Mouse (Mus musculus): ENCODE measurements around the gene Ttll8. TPM values are rescaled to one million over a fixed set of nuclear protein-coding genes. Genes with fewer than 3 reads are reported as not detected.

Gene Ttll8
- polyA plus RNA-seq, 1 experiment from 2014 or later: 0.17 TPM

DNA sequence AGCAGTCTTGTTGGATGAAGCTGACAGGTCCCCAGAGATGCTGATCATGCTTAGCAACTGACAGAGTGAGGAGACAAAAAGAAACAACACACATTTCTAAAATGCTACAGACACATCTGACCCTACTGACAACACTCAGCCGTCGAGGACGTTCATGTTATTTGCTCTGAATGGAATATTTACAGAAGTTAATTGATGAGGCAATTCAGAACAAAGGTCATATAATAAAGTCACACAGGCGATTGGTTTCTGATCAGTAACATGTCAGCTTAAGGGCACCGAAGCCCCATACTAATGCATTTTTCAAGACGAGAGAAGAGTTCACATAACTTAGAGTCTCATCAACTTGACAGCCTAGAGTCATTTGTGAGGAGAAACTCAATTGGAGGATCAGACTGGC is 58.3 kb downstream of the Ttll8 start:
- WGBS: 78% methylated on average over 6 of the region's 6 CpGs

GRCm38 (mm10) chr15:88895119-88895518 is 59.1 kb downstream of the Ttll8 start:
- WGBS: 62% methylated on average over 7 of the region's 7 CpGs
- Histone ChIP-seq H3K4me1 (ENCODE audit: control insufficient read depth, insufficient read depth, low read length) (peaks cover 3% of the 10 kb centered on the region), H3K4me2 (ENCODE audit: low read depth, low read length) (no peak overlapping the region), H3K27me3 (replicated peaks; ENCODE audit: control insufficient read depth, insufficient read depth, low read length) (no peaks in the 10 kb centered on the region), H3K9ac (ENCODE audit: low read depth, low read length) (no peak overlapping the region), H3K4me3 (ENCODE audit: low read depth, low read length) (no peak overlapping the region), H3K9me3 (ENCODE audit: control insufficient read depth, low read length) (no peaks in the 10 kb centered on the region), H3K36me3 (ENCODE audit: control insufficient read depth, insufficient read depth, low read length) (no peaks in the 10 kb centered on the region), H3K27ac (replicated peaks; ENCODE audit: low read depth, low read length) (no peak overlapping the region)
- no peak for ATAC-seq (ENCODE audit: low read depth)
- no peak for DNase-seq (ENCODE audit: low spot score)

More for the DNA sequence above, 58.3 kb downstream of the Ttll8 start:
- H3K36me3 ChIP-seq (ENCODE audit: control insufficient read depth, insufficient read depth, low read length): no peaks in the 10 kb centered on the region
- H3K4me1 ChIP-seq (ENCODE audit: control insufficient read depth, insufficient read depth, low read length): no peaks in the 10 kb centered on the region; the same call in 1 of the 2 replicates
- H3K4me3 ChIP-seq (ENCODE audit: low read depth, low read length): no peak overlapping the region
- H3K9ac ChIP-seq (ENCODE audit: low read depth, low read length): no peak overlapping the region
- no peak overlapping the region for H3K4me2 ChIP-seq (ENCODE audit: low read depth, low read length)
- DNase-seq (ENCODE audit: low spot score) (no peak), ATAC-seq (ENCODE audit: low read depth) (no peak)
- no peak overlapping the region for H3K27ac ChIP-seq (replicated peaks; ENCODE audit: low read depth, low read length)
- no peaks in the 10 kb centered on the region for H3K27me3 ChIP-seq (replicated peaks; ENCODE audit: control insufficient read depth, insufficient read depth, low read length)
- H3K9me3 ChIP-seq (ENCODE audit: control insufficient read depth, low read length): no peaks in the 10 kb centered on the region

DNA sequence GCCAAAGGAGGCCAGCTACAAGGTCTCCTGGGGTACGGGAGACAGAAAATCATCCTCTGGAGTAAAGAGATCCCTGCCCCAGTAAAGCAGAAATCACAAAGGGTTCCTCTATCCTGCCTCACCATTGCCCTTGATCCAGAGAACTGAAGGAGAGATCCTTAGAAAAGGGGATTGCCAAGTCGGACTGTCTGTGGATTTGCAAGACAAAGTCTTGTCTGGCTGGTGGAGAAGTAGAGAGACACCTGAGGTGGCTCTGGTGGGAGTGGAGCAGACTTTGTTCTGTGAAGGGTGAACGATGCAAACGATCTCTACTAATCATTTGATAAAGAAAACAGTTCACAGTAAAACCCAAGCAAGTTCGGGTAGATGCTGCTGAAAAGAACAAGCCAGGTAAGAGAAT is 61.3 kb downstream of the Ttll8 start:
- H3K36me3 ChIP-seq (ENCODE audit: control insufficient read depth, insufficient read depth, low read length): no peaks in the 10 kb centered on the region
- 81% methylated on average over 5 of the region's 5 CpGs for WGBS
- H3K9me3 ChIP-seq (ENCODE audit: control insufficient read depth, low read length): no peaks in the 10 kb centered on the region
- DNase-seq (ENCODE audit: low spot score): no peak
- peaks cover 3% of the 10 kb centered on the region for H3K4me1 ChIP-seq (ENCODE audit: control insufficient read depth, insufficient read depth, low read length)
- no peak overlapping the region for H3K9ac ChIP-seq (ENCODE audit: low read depth, low read length)
- H3K4me2 ChIP-seq (ENCODE audit: low read depth, low read length): no peak overlapping the region
- ATAC-seq (ENCODE audit: low read depth): no peak
- no peak overlapping the region for H3K4me3 ChIP-seq (ENCODE audit: low read depth, low read length)
- no peak overlapping the region for H3K27ac ChIP-seq (replicated peaks; ENCODE audit: low read depth, low read length)
- no peaks in the 10 kb centered on the region for H3K27me3 ChIP-seq (replicated peaks; ENCODE audit: control insufficient read depth, insufficient read depth, low read length)

- no peak for DNase-seq (ENCODE audit: low spot score)
- WGBS: 83% methylated on average over 1 of the region's 1 CpGs
These were observed 62.0 kb downstream of the Ttll8 start for GRCm38 (mm10) chr15:88892252-88892651.

DNA sequence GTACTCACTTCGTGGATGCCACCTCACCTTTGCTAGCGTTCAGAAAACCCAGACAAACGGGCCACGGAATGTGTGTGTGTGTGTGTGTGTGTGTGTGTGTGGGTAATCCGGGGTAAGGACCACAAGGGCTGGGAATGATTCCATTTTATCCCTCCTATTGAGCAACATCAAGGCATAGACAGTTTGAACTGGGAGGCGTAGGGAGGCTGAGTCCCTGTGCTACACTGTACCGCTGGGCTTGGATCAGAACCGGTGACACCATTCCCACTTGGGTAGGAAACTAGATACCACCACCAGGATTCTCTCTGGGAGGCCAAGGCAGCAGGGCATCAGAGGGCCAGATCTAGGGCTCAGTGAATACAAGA is 62.6 kb downstream of the Ttll8 start:
- Histone ChIP-seq H3K9ac (ENCODE audit: low read depth, low read length) (no peak overlapping the region), H3K27ac (replicated peaks; ENCODE audit: low read depth, low read length) (no peak overlapping the region), H3K4me3 (ENCODE audit: low read depth, low read length) (no peak overlapping the region), H3K4me1 (ENCODE audit: control insufficient read depth, insufficient read depth, low read length) (peaks cover 3% of the 10 kb centered on the region), H3K4me2 (ENCODE audit: low read depth, low read length) (peak overlapping the region; percentile 94), H3K36me3 (ENCODE audit: control insufficient read depth, insufficient read depth, low read length) (no peaks in the 10 kb centered on the region), H3K9me3 (ENCODE audit: control insufficient read depth, low read length) (no peaks in the 10 kb centered on the region), H3K27me3 (replicated peaks; ENCODE audit: control insufficient read depth, insufficient read depth, low read length) (no peaks in the 10 kb centered on the region)
- 69% methylated on average over 8 of the region's 8 CpGs for WGBS
- DNase-seq (ENCODE audit: low spot score) (no peak), ATAC-seq (ENCODE audit: low read depth) (no peak)

More at GRCm38 (mm10) chr15:88892252-88892651, 62.0 kb downstream of the Ttll8 start:
- Histone ChIP-seq H3K4me1 (ENCODE audit: control insufficient read depth, insufficient read depth, low read length) (peaks cover 3% of the 10 kb centered on the region), H3K27me3 (replicated peaks; ENCODE audit: control insufficient read depth, insufficient read depth, low read length) (no peaks in the 10 kb centered on the region), H3K36me3 (ENCODE audit: control insufficient read depth, insufficient read depth, low read length) (no peaks in the 10 kb centered on the region), H3K4me2 (ENCODE audit: low read depth, low read length) (no peak overlapping the region), H3K27ac (replicated peaks; ENCODE audit: low read depth, low read length) (no peak overlapping the region), H3K9ac (ENCODE audit: low read depth, low read length) (no peak overlapping the region), H3K9me3 (ENCODE audit: control insufficient read depth, low read length) (no peaks in the 10 kb centered on the region), H3K4me3 (ENCODE audit: low read depth, low read length) (no peak overlapping the region)
- ATAC-seq (ENCODE audit: low read depth): no peak

DNA sequence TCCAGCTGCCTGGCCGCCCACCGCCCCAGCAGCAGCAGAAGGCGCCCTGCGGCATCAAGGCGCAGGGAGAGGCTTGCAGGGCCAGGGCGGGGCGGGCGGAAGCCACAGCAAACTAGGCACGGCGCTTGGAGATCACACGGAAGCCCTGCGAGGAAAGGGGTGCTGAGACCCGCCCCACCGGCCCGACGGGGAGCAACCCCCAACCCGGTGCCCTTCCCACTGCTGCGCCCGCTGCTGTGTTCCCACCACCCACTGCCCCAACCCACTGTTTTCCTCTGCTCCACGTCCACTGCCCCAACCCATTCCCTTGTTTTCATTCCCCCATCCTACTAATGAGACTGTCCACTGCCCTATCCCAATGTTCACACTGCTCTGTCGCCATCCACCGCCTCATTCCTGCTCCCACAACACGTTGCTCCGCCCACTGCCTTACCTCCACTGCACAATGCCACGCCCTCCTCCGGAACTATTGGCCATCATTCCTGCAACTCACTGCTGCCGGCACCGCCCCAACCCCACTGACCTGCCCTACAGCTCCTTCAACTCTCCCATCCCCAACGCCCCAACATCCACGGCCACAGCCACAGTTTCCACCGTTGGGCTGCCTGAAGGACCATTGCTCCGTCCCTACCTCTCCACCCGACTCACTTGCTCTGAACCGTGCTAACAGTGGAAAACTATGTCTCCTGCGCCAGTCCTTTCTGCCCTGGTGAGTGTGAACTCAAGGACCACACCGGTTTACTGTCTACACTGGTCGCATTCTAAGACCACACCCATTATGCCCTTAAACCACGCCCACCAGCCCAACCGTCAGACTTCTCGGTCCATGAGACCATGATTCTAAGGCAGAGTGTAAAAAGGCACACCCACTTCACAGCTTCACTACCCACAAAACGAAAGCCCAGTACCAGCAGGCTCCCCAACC is 63.2 kb downstream of the Ttll8 start:
- DNase-seq (ENCODE audit: low spot score) (peak; percentile 92), ATAC-seq (ENCODE audit: low read depth) (peak; percentile 92)
- WGBS: 1% methylated on average over 40 of the region's 41 CpGs
- no peaks in the 10 kb centered on the region for H3K27me3 ChIP-seq (replicated peaks; ENCODE audit: control insufficient read depth, insufficient read depth, low read length)
- H3K9ac ChIP-seq (ENCODE audit: low read depth, low read length): peak overlapping the region; percentile 58
- H3K36me3 ChIP-seq (ENCODE audit: control insufficient read depth, insufficient read depth, low read length): no peaks in the 10 kb centered on the region
- no peak overlapping the region for H3K27ac ChIP-seq (replicated peaks; ENCODE audit: low read depth, low read length)
- peaks cover 3% of the 10 kb centered on the region for H3K4me1 ChIP-seq (ENCODE audit: control insufficient read depth, insufficient read depth, low read length)
- H3K4me3 ChIP-seq (ENCODE audit: low read depth, low read length): peak overlapping the region; percentile 47
- H3K9me3 ChIP-seq (ENCODE audit: control insufficient read depth, low read length): no peaks in the 10 kb centered on the region
- peak overlapping the region; percentile 94 for H3K4me2 ChIP-seq (ENCODE audit: low read depth, low read length)

DNA sequence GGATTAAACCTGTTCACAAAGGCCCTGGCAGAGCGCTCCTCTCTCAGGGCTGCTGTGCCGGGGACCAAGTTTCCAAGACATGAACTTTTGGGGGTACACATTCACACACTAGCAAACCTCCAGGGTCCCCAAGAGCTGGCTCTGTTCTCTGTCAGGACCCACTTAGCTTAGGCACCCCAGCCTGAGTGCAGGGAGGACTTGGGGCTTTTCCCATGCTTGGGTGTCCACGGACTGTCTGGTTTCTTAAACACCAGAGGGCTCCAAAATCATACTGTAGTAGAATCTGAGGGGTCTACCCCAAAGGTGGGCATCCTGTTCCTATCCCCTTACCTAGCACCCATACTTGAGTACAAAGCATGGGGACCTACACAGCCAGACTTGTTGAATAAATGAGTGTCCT is 64.2 kb downstream of the Ttll8 start:
- Histone ChIP-seq H3K27me3 (replicated peaks; ENCODE audit: control insufficient read depth, insufficient read depth, low read length) (no peaks in the 10 kb centered on the region), H3K9ac (ENCODE audit: low read depth, low read length) (0 out of 2 replicates have a peak overlapping the region, but pooled peaks have one; percentile 58), H3K9me3 (ENCODE audit: control insufficient read depth, low read length) (no peaks in the 10 kb centered on the region), H3K4me2 (ENCODE audit: low read depth, low read length) (peak overlapping the region; percentile 94), H3K4me3 (ENCODE audit: low read depth, low read length) (peak overlapping the region; percentile 47), H3K4me1 (ENCODE audit: control insufficient read depth, insufficient read depth, low read length) (peaks cover 3% of the 10 kb centered on the region), H3K36me3 (ENCODE audit: control insufficient read depth, insufficient read depth, low read length) (no peaks in the 10 kb centered on the region), H3K27ac (replicated peaks; ENCODE audit: low read depth, low read length) (peak overlapping the region; percentile 46; the same call in 1 of the 2 replicates)
- 85% methylated on average over 3 of the region's 3 CpGs for WGBS
- DNase-seq (ENCODE audit: low spot score) (no peak), ATAC-seq (ENCODE audit: low read depth) (no peak)

- WGBS: 64% methylated on average over 3 of the region's 3 CpGs
- Histone ChIP-seq H3K9me3 (ENCODE audit: control insufficient read depth, low read length) (no peaks in the 10 kb centered on the region), H3K4me2 (ENCODE audit: low read depth, low read length) (no peak overlapping the region), H3K9ac (ENCODE audit: low read depth, low read length) (no peak overlapping the region), H3K4me3 (ENCODE audit: low read depth, low read length) (no peak overlapping the region), H3K27ac (replicated peaks; ENCODE audit: low read depth, low read length) (peak overlapping the region; percentile 23; the same call in 1 of the 2 replicates), H3K36me3 (ENCODE audit: control insufficient read depth, insufficient read depth, low read length) (no peaks in the 10 kb centered on the region), H3K4me1 (ENCODE audit: control insufficient read depth, insufficient read depth, low read length) (peaks cover 3% of the 10 kb centered on the region), H3K27me3 (replicated peaks; ENCODE audit: control insufficient read depth, insufficient read depth, low read length) (no peaks in the 10 kb centered on the region)
- DNase-seq (ENCODE audit: low spot score) (peak; percentile 75), ATAC-seq (ENCODE audit: low read depth) (peak; percentile 28; the same call in 1 of the 2 replicates)
These were observed 65.2 kb downstream of the Ttll8 start for GRCm38 (mm10) chr15:88889032-88889431.

Measured in embryonic facial prominence, embryonic 14.5 days (tissue).